Mouse (Mus musculus) megakaryocyte, embryonic 14.5 days (primary cell): ENCODE measurements at regions not wholly inside any gene's neighbourhood (a gene's known extent, or its start where the extent isn't known, plus 50 kb on each side); places are given as distances from the start of the nearest gene placed in this dataset.

Experiments used
- FLI1 ChIP-seq: IDR thresholded peaks from 2 replicates; pipeline ENCODE4 v1.6.1; 2012; ENCODE audit warnings: low read length, inconsistent platforms, mixed read lengths
- GATA1 ChIP-seq: IDR thresholded peaks from 3 replicates; pipeline ENCODE4 v1.6.1; 2012; ENCODE audit warnings: mixed read lengths, low read length, inconsistent platforms, borderline replicate concordance

GRCm38 (mm10) chr14:115037086-115037793 lies 54.8 kb upstream of the Gpc5 start:
- TF ChIP-seq GATA1 (no peak), FLI1 (no peak)
